Mouse (Mus musculus) layer of hippocampus, adult 9-11 months (tissue): Measurements from ENCODE around the gene Wwox.

ENCODE experiments used
- DNase-seq: peaks from one replicate; pipeline ENCODE4 v3.0.0; 2022

Gene Wwox

GRCm38 (mm10) chr8:114759621-114760020, 320.2 kb downstream of the Wwox start:
- no peak for DNase-seq

GRCm38 (mm10) chr8:114768536-114768935, 329.1 kb downstream of the Wwox start:
- DNase-seq, result no peak

- peak; percentile 26 for DNase-seq
Measured at GRCm38 (mm10) chr8:114770856-114771776, 331.7 kb downstream of the Wwox start.

- DNase-seq, result no peak
Measured at GRCm38 (mm10) chr8:114772276-114772849, 332.9 kb downstream of the Wwox start.

GRCm38 (mm10) chr8:114773461-114774414, 334.3 kb downstream of the Wwox start:
- DNase-seq, result no peak

- DNase-seq, result no peak
Measured at GRCm38 (mm10) chr8:114774415-114774775, 334.9 kb downstream of the Wwox start.

- DNase-seq, result no peak
Measured at GRCm38 (mm10) chr8:114775543-114775942, 336.1 kb downstream of the Wwox start.

- DNase-seq, result no peak
Measured at GRCm38 (mm10) chr8:114776696-114777095, 337.2 kb downstream of the Wwox start.

GRCm38 (mm10) chr8:114777271-114777980, 338.0 kb downstream of the Wwox start:
- DNase-seq, result no peak

- no peak for DNase-seq
Measured at GRCm38 (mm10) chr8:114779002-114779401, 339.5 kb downstream of the Wwox start.

GRCm38 (mm10) chr8:114783321-114783720, 343.9 kb downstream of the Wwox start:
- no peak for DNase-seq

GRCm38 (mm10) chr8:114785834-114786233, 346.4 kb downstream of the Wwox start:
- DNase-seq, result no peak

- no peak for DNase-seq
Measured at GRCm38 (mm10) chr8:114789616-114790015, 350.2 kb downstream of the Wwox start.

GRCm38 (mm10) chr8:114790754-114791153, 351.3 kb downstream of the Wwox start:
- DNase-seq, result no peak

- DNase-seq, result no peak
Measured at GRCm38 (mm10) chr8:114793682-114794081, 354.2 kb downstream of the Wwox start.

GRCm38 (mm10) chr8:114801428-114802134, 362.1 kb downstream of the Wwox start:
- DNase-seq, result no peak

- no peak for DNase-seq
Measured at GRCm38 (mm10) chr8:114803113-114803512, 363.7 kb downstream of the Wwox start.

- DNase-seq, result no peak
Measured at GRCm38 (mm10) chr8:114806826-114807420, 367.5 kb downstream of the Wwox start.

- no peak for DNase-seq
Measured at GRCm38 (mm10) chr8:114807676-114808426, 368.4 kb downstream of the Wwox start.

GRCm38 (mm10) chr8:114810470-114810869, 371.0 kb downstream of the Wwox start:
- no peak for DNase-seq

GRCm38 (mm10) chr8:114813830-114814229, 374.4 kb downstream of the Wwox start:
- DNase-seq, result no peak
